Mouse (Mus musculus) thymus, postnatal 25 days (tissue): ENCODE data around the gene Pth.

Experiments
- DNase-seq: peaks from one replicate; pipeline ENCODE4 v3.0.0; 2022

Pth gene

GRCm38 (mm10) chr7:113388470-113388869, at the start of gene Pth:
TSS of gene Pth (minus strand) at chr7:113388570.
- DNase-seq = no peak

GRCm38 (mm10) chr7:113436312-113436711, 47.9 kb upstream of the Pth start:
- DNase-seq = no peak

DNA sequence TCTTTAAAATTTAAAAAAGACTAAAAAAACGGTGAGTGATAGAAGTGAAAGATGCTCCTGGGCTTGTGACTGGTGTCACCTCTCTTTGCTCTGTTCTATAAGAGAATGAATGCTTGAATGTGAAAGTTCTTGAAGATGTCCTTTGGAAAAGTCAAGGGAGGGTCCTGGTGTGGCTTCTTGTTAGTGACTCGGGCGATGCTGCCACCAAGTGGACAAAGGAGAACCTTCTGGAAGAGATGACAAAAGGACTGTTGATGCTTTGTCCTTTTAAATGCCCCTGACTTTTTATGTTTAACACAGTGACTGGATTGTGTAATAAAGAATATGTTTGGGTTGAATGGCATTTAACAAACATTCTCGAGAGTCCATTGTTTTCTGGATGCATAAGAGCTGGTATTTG, 45.9 kb upstream of the Pth start:
- DNase-seq = peak; percentile 53

- no peak for DNase-seq
Measured at GRCm38 (mm10) chr7:113433451-113433850, 45.1 kb upstream of the Pth start.

GRCm38 (mm10) chr7:113432891-113433290, 44.5 kb upstream of the Pth start:
- DNase-seq = no peak

- DNase-seq = no peak
Measured at GRCm38 (mm10) chr7:113420771-113421170, 32.4 kb upstream of the Pth start.

GRCm38 (mm10) chr7:113419070-113419782, 30.9 kb upstream of the Pth start:
- DNase-seq = peak; percentile 34

- DNase-seq = no peak
Measured at GRCm38 (mm10) chr7:113416536-113416935, 28.2 kb upstream of the Pth start.

DNA sequence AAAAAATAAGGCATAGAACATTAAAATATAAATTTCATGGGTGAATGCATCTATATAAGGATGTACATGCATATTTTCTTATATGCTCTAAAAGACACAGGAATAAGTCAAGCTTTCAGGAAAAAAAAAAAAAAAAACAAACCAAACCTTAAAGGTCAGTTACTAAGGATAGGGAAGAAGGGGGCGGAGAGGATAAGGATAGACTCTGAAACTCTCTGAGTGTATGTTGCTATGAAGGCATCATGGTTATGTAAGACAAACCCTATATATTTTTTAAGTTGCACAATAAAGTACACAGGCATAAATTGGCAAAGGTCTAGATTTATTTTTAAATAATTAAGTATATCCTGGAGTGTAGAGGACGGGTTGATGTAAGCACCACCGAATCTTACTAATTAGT, 26.9 kb upstream of the Pth start:
- no peak for DNase-seq

DNA sequence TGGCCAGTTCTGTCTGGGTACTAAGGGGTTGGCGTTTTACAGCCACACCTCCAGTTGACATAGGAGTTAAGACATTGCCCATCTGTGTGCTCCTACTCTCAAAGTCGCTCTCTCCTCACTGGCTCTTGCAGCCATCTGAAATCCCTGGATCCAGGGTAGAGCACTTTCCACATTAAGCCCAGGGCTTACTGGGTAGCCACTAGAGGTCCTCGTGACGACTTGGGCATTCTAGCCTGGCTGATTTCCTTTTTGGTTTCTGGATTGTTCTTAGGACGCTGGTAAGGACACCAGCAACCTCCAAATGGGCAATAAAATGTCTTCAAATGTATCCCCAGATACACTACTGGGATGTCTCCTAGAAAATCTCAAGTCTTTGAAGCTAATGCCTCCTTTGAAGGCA, 20.3 kb upstream of the Pth start:
- no peak for DNase-seq

GRCm38 (mm10) chr7:113398083-113398482, 9.7 kb upstream of the Pth start:
- no peak for DNase-seq

DNA sequence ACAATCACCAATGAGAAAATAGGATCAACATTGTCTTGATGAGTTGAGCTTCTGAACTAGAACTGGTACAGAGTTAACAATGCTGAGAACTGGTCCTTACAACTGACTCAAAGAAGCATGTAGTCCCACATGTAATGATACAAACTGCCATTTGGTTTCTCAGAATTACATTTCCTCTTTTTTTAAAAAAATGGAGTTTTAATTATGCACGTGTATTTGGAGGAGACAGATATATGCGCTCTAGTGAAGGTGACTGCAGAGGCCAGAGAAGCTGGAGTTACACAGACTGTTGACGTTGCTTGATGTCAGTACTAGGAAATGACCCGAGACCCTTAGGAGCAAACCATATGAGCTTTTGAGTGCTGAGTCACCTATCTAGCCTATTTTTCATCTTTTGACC, 8.3 kb upstream of the Pth start:
- DNase-seq = no peak

DNA sequence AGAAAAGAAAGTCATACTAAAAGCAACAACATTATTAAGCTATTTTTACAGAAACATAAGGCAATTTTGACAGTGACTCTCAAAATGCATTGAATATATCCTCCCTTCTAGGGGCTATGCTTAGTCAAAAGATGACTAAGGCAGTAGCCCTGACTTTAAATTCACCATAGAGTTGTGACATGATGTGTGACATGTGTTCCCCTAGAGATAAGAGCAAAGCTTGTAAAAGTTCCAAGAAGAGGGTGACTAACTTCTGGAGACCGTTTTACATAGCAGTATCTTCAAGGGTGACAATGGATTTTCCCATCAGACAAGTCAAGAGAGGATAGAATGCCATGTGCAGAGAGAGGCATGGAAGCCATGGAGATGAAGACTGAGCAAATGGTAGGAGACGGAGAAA, 3.2 kb upstream of the Pth start:
- DNase-seq = no peak

DNA sequence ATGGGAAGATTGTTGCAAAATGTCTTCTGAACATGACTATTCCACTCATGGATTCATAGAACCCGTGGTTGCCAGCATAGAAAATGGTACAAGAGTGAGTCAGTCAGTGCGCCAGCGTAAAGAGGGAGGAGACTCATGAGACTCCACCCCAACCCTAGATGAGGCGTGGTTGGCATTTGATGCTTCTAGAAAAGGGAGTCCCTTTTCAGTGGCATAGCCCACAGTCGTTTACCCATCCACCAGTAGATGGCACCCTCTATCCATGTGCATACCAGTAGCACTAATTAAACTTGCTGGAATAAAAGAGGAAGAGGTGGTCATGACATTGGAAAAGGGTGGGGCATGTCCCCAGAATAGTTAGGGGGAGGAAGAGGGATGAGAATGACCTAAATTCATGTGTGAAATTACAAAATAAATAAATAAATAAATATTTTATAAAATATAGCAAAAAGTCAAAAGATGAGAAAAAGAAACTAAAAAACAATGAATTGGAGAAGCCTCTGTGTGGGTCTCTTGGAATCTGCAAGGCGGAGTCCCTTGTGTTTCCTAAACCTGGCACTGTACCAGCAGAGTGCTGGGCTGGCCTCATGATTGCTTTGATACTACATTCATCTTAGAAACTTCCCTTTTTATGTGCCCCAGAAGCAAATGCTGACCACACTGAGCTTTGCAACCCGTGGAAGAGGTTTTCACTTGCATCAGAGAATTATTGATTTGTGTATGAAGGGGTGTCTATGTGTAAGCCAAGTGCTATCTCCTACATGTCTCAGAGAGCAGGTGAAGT, 10.3 kb downstream of the Pth start:
- DNase-seq = peak; percentile 68

DNA sequence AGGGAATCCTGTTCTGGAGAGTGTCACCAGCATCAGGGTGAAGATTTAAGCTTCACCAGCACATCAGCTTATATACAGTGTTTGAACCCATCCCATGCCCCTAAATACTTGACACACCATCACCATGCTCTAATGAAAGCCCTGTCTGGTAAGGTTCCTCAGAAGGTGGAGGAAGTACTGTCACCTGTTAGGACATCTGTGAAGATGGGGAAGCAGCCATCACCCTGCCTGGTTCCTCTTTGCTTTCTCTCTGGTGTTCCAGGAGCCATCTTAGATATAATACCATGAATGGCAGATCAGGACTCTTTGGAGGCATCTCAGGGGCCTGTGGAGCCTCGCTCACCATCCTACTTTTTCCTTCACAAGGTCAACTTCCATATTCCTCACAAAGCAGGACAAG, 15.7 kb downstream of the Pth start:
- no peak for DNase-seq

- DNase-seq = peak; percentile 83
Measured at GRCm38 (mm10) chr7:113369620-113370340, 18.6 kb downstream of the Pth start.

DNA sequence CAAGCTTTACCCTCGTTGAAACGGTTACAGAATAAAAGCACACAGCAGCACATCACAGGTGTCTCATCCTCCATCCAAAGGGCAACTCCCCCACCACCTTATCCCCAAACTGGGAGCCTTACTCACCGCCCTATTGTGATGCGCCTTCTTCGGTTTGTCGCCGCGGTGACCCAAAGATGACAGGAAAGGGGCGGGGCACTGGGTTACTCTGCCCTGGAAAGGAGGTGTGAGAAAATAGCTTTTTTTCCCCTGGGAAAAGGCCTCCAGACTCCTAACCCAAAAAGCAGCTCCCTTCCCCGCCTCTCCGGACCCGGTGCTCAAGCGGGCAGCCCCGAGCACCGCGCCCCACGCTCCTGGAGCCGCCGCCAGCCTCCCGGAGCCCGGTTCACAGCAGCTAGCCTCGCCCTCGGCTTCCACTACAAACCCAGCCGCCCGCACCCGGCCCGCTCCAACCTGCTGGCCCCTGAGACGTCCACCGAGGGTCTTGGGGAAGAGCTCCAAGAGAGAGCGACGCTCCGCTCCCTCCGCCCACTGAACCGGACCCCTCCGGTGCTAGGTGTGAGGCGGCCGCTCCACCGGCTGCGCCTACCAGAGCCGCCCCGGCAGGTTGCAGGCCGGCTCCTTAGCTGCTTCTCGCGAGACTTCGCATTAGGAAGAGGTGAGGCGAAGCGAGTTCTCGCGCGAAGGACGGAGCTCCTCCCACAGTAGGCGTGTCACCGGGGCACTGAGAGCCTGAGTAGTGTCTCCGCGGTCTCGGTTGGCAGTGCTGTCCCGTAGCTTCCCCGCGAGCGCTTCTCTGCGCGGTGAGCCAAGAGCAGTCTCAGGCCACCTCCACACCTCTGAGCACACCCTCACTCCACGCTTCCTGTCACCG, 19.4 kb downstream of the Pth start, which contains the start of gene Btbd10:
Btbd10 (minus strand) TSS at position 647 of the 874 bp plus-strand sequence.
- DNase-seq = peak; percentile 99

GRCm38 (mm10) chr7:113367440-113367839, 20.9 kb downstream of the Pth start:
- DNase-seq = no peak

DNA sequence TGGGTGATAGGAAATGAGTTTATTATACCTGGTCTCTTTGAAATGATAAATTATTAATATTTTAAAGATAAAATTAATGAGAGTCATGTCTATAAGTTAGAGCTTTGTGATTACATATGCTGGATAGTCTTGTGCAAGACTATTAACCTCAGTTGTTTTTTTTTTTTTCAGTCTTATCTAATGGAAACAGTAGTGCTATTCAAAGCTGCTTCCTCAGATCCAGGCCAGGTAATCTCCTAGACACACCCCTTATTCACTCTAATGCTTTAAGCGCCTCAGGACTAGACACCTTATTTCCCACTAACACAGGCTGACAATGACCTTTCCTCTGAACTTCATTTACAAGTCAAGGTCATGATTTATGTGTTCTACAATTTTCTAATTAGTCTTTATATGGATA, 39.3 kb downstream of the Pth start:
- DNase-seq = no peak

GRCm38 (mm10) chr7:113347694-113348093, 40.7 kb downstream of the Pth start:
- DNase-seq = no peak

- no peak for DNase-seq
Measured at GRCm38 (mm10) chr7:113347271-113347670, 41.1 kb downstream of the Pth start.
